Mouse (Mus musculus) Muller cell, postnatal 12 days (primary cell): Measurements from ENCODE around the gene Vmn1r90.
"Not testable (repeated sequence)": the region's sequence is repeated elsewhere in the genome, so short reads cannot be mapped to it uniquely, and the experiment has no call there.

Experiments used
- DNase-seq: peaks from one replicate; pipeline ENCODE4 v3.0.0-alpha.2; 2015; ENCODE audit errors: inconsistent ontology term

Vmn1r90 gene

GRCm38 (mm10) chr7:14563406-14563805 is at the start of gene Vmn1r90:
Gene Vmn1r90 (minus strand): TSS chr7:14563506.
- no peak for DNase-seq

GRCm38 (mm10) chr7:14593009-14593408 is 29.7 kb upstream of the Vmn1r90 start:
- not testable (repeated sequence) for DNase-seq

- DNase-seq = no peak
These were observed 11.0 kb downstream of the Vmn1r90 start for GRCm38 (mm10) chr7:14552284-14552683.

GRCm38 (mm10) chr7:14525280-14525679 is 38.0 kb downstream of the Vmn1r90 start:
- DNase-seq = no peak

- DNase-seq = no peak
These were observed 40.7 kb downstream of the Vmn1r90 start for GRCm38 (mm10) chr7:14522636-14523035.

GRCm38 (mm10) chr7:14518301-14518700 is 45.0 kb downstream of the Vmn1r90 start:
- no peak for DNase-seq
